Mouse (Mus musculus) urinary bladder, postnatal 25 days (tissue): ENCODE measurements around the gene Fmo4.

Experiments used
- DNase-seq: peaks from one replicate; pipeline ENCODE4 v3.0.0; 2022; ENCODE audit warnings: low spot score

The Fmo4 gene

GRCm38 (mm10) chr1:162813836-162814156 is at the start of gene Fmo4:
Gene Fmo4, minus strand, starts transcription at chr1:162813972.
- DNase-seq, result peak; percentile 25

- no peak for DNase-seq
Measured at GRCm38 (mm10) chr1:162862328-162862727, 48.6 kb upstream of the Fmo4 start.

- DNase-seq, result no peak
Measured at GRCm38 (mm10) chr1:162859996-162860605, 46.3 kb upstream of the Fmo4 start.

GRCm38 (mm10) chr1:162859545-162859976 is 45.8 kb upstream of the Fmo4 start:
- DNase-seq, result no peak

- DNase-seq, result no peak
Measured at GRCm38 (mm10) chr1:162858748-162859130, 45.0 kb upstream of the Fmo4 start.

- DNase-seq, result no peak
Measured at GRCm38 (mm10) chr1:162857766-162858747, 44.3 kb upstream of the Fmo4 start.

GRCm38 (mm10) chr1:162853812-162854482 is 40.2 kb upstream of the Fmo4 start:
- no peak for DNase-seq

GRCm38 (mm10) chr1:162847554-162847953 is 33.8 kb upstream of the Fmo4 start:
- no peak for DNase-seq

- DNase-seq, result no peak
Measured at GRCm38 (mm10) chr1:162840211-162840610, 26.4 kb upstream of the Fmo4 start.

GRCm38 (mm10) chr1:162838976-162839375 is 25.2 kb upstream of the Fmo4 start:
- DNase-seq, result no peak

- DNase-seq, result no peak
Measured at GRCm38 (mm10) chr1:162834342-162834741, 20.6 kb upstream of the Fmo4 start.

- DNase-seq, result no peak
Measured at GRCm38 (mm10) chr1:162832574-162832953, 18.8 kb upstream of the Fmo4 start.

- no peak for DNase-seq
Measured at GRCm38 (mm10) chr1:162831838-162832573, 18.2 kb upstream of the Fmo4 start.

GRCm38 (mm10) chr1:162819280-162819679 is 5.5 kb upstream of the Fmo4 start:
- DNase-seq, result no peak

- no peak for DNase-seq
Measured at GRCm38 (mm10) chr1:162815381-162816127, 1.8 kb upstream of the Fmo4 start.

- no peak for DNase-seq
Measured at GRCm38 (mm10) chr1:162814932-162815331, 1.2 kb upstream of the Fmo4 start.

- no peak for DNase-seq
Measured at GRCm38 (mm10) chr1:162813143-162813835, 483 bp downstream of the Fmo4 start.

- no peak for DNase-seq
Measured at GRCm38 (mm10) chr1:162808541-162808940, 5.2 kb downstream of the Fmo4 start.

- no peak for DNase-seq
Measured at GRCm38 (mm10) chr1:162807441-162807840, 6.3 kb downstream of the Fmo4 start.

GRCm38 (mm10) chr1:162805011-162805410 is 8.8 kb downstream of the Fmo4 start:
- DNase-seq, result no peak

GRCm38 (mm10) chr1:162796441-162796840 is 17.3 kb downstream of the Fmo4 start:
- no peak for DNase-seq
